Mouse (Mus musculus) heart, postnatal 4 days (tissue): ENCODE data around the gene Sec13. TPM values are rescaled to one million over a fixed set of nuclear protein-coding genes. Genes with fewer than 3 reads are reported as not detected.
A peak's percentile ranks its signal among the peaks of the same experiment; 100 is the strongest.

Experiments
- DNase-seq: peaks from one replicate; pipeline ENCODE4 v3.0.0; 2021
- microRNA-seq, 2 experiments: library from miRNA; unstranded; fragments of <30 nt; microRNA quantifications; one replicate each; pipeline ENCODE4 v1.2.0; 2021 to 2022
- total RNA-seq, 2 experiments: library from RNA; stranded (reverse); gene quantifications; 2 replicates each; pipeline ENCODE4 v1.2.3; 2021

The Sec13 gene
- total RNA-seq, 2 experiments from 2014 or later, result 123 to 125 TPM

- no peak for DNase-seq
Observed at GRCm38 (mm10) chr6:113712718-113713117, 27.8 kb downstream of the Sec13 start.

- peak; percentile 48 for DNase-seq
Observed at GRCm38 (mm10) chr6:113697222-113698205, 43.0 kb downstream of the Sec13 start.

- DNase-seq, result peak; percentile 96
Observed at GRCm38 (mm10) chr6:113696582-113697221, 43.8 kb downstream of the Sec13 start, which contains the start of gene Tatdn2. Tatdn2 (plus strand) TSS chr6:113697050.

GRCm38 (mm10) chr6:113695766-113696355, 44.7 kb downstream of the Sec13 start:
- no peak for DNase-seq

GRCm38 (mm10) chr6:113695203-113695602, 45.3 kb downstream of the Sec13 start:
- no peak for DNase-seq

- DNase-seq, result no peak
Observed at GRCm38 (mm10) chr6:113693377-113693776, 47.2 kb downstream of the Sec13 start.

- DNase-seq, result no peak
Observed at GRCm38 (mm10) chr6:113692661-113693133, 47.8 kb downstream of the Sec13 start.

- DNase-seq, result no peak
Observed at GRCm38 (mm10) chr6:113691084-113691462, 49.5 kb downstream of the Sec13 start.

- peak; percentile 73 for DNase-seq
Observed at GRCm38 (mm10) chr6:113690400-113691083, 50.0 kb downstream of the Sec13 start.

GRCm38 (mm10) chr6:113690008-113690399, 50.5 kb downstream of the Sec13 start:
- DNase-seq, result peak; percentile 29

- DNase-seq, result no peak
Observed at GRCm38 (mm10) chr6:113686551-113687125, 53.9 kb downstream of the Sec13 start.

GRCm38 (mm10) chr6:113683081-113683825, 57.3 kb downstream of the Sec13 start:
- DNase-seq, result no peak

GRCm38 (mm10) chr6:113681271-113681670, 59.3 kb downstream of the Sec13 start:
- DNase-seq, result peak; percentile 93

- DNase-seq, result no peak
Observed at GRCm38 (mm10) chr6:113679993-113680566, 60.5 kb downstream of the Sec13 start.

GRCm38 (mm10) chr6:113678246-113679012, 62.1 kb downstream of the Sec13 start:
- DNase-seq, result no peak

Small RNA genes lying within 50 kb of the gene (microRNA-seq; reads per million reads assigned to microRNA genes)
- gene Mir7042, result 1.8 to 2.8 reads per million in 2 experiments

Other genes starting within 250 kb of the Sec13 start
- gene Prrt3, start 238.8 kb downstream of the Sec13 start, total RNA-seq, result not detected
- 10 to 100 TPM; 61.9 to 63.6 TPM for gene Emc3, start 209.1 kb downstream of the Sec13 start, total RNA-seq
- 10 to 100 TPM in 1 of 2 experiments, 1 to 10 TPM in 1; 7.9 to 10.2 TPM for gene Fancd2, start 209.1 kb downstream of the Sec13 start, total RNA-seq
- gene Fancd2os, start 140.0 kb downstream of the Sec13 start, total RNA-seq, result not detected
- gene Brk1, start 136.0 kb downstream of the Sec13 start, total RNA-seq, result 100 to 1,000 TPM; 101 to 102 TPM
- gene Vhl, start 116.8 kb downstream of the Sec13 start, total RNA-seq, result 10 to 100 TPM; 13.6 to 18.6 TPM
- gene Irak2, start 102.3 kb downstream of the Sec13 start, total RNA-seq, result 10 to 100 TPM in 1 of 2 experiments, 1 to 10 TPM in 1; 8.9 to 11.1 TPM
- gene Tatdn2, start 43.7 kb downstream of the Sec13 start, total RNA-seq, result 10 to 100 TPM; 76.2 to 80.7 TPM
- not detected for gene Ghrl, start 20.9 kb downstream of the Sec13 start, total RNA-seq